Mouse (Mus musculus) bone marrow, adult 2 months (tissue): ENCODE data around the gene Ckap4.

ENCODE experiments used
- CTCF ChIP-seq: fragments of 200-500 bp; IDR thresholded peaks from 2 replicates; pipeline ENCODE4 v1.5.1; 2011; ENCODE audit warnings: low read length, control low read depth; ENCODE audit not compliant: control insufficient read depth, insufficient read depth
- POLR2A ChIP-seq: fragments of 200-500 bp; IDR thresholded peaks from 2 replicates; pipeline ENCODE4 v1.6.1; 2011; ENCODE audit warnings: low read depth, mild to moderate bottlenecking, control low read depth, low read length, borderline replicate concordance; ENCODE audit not compliant: control insufficient read depth

- peak; percentile 77 for TF ChIP-seq CTCF
- TF ChIP-seq POLR2A, result no peak
These were observed 45.5 kb downstream of the Ckap4 start for GRCm38 (mm10) chr10:84488315-84488714.
